Mouse (Mus musculus): ENCODE data around the gene Gm10408.
"Not testable (repeated sequence)": the region's sequence is repeated elsewhere in the genome, so short reads cannot be mapped to it uniquely, and the experiment has no call there.

The Gm10408 gene

GRCm38 (mm10) chr14:3449079-3449478, at the start of gene Gm10408:
Gm10408 (plus strand) TSS chr14:3449379.
- not testable (repeated sequence) for DNase-seq

GRCm38 (mm10) chr14:3412314-3412713, 36.9 kb upstream of the Gm10408 start, which contains the start of gene Gm10409:
Gm10409 (plus strand) TSS chr14:3412614.
- not testable (repeated sequence) for DNase-seq

DNA sequence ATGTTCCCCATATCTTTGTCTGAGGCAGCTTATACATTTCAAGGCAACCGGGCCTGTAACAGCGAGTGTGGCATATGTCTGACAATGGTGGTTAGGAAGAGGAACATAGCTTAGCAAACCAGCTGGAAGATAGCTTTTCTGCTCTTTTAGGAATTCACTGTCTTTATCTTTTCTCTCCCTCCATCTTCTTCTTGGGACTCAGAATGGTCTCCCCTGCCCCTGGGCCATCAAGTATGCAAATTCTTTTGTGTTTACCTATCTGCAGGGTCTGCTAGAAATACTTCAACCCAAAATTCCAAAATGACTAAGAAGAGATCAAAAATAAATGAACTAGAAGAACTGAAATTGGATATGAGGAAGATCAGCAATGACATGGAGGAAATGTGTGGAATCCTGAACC, 21.4 kb upstream of the Gm10408 start, which contains the start of gene Gm3005:
TSS of gene Gm3005 (plus strand) at position 301 of the 400 bp plus-strand sequence.
- DNase-seq, result not testable (repeated sequence)
